Comparison of ENCODE assay signal across 20 mouse cellular contexts in genomic region chr3:105861747-105862366, GRCm38 (mm10). TPM values are rescaled to one million over a fixed set of nuclear protein-coding genes. Genes with fewer than 3 reads are reported as not detected.
DNase-seq lines count a peak whose midpoint lies in the region; ATAC-seq lines count a peak whose summit lies in the region.
"Had no signal": no experiment of that assay in that cellular context is flagged by ENCODE, and none has a peak within 500 bp of the region (broad histone marks: within the 10 kb centered on the region; RNA-seq: fewer than 3 reads in every experiment).

No protein-coding gene starts in this region.

- 39% methylated on average over 7 of the region's 7 CpGs for WGBS in lung, embryonic 16.5 days
- WGBS in midbrain, embryonic 13.5 days = 45% methylated on average over 7 of the region's 7 CpGs
- 38% methylated on average over 7 of the region's 7 CpGs for WGBS in kidney, embryonic 14.5 days

- H3K9ac ChIP-seq in lung, embryonic 16.5 days (ENCODE audit: low read length) = no peak overlapping the region
- no peak overlapping the region for H3K9ac ChIP-seq in midbrain, embryonic 13.5 days (replicated peaks)
- no peak overlapping the region for H3K9ac ChIP-seq in kidney, embryonic 14.5 days (ENCODE audit: low read depth, low read length)
- H3K9ac ChIP-seq: embryonic facial prominence, embryonic 15.5 days; forebrain, embryonic 12.5 days; heart, embryonic 12.5 days; kidney, embryonic 15.5 days had no signal

- H3K4me1 ChIP-seq in lung, embryonic 16.5 days (replicated peaks; ENCODE audit: control insufficient read depth, insufficient read depth, low read length) = peaks cover 6% of the 10 kb centered on the region
- no peaks in the 10 kb centered on the region for H3K4me1 ChIP-seq in midbrain, embryonic 13.5 days (replicated peaks)
- H3K4me1 ChIP-seq in kidney, embryonic 14.5 days (ENCODE audit: control insufficient read depth, insufficient read depth, low read length) = no peaks in the 10 kb centered on the region
- H3K4me1 ChIP-seq: forebrain, embryonic 12.5 days; heart, embryonic 12.5 days; kidney, embryonic 15.5 days had no signal

- no peak overlapping the region for H3K4me2 ChIP-seq in lung, embryonic 16.5 days (ENCODE audit: low read depth, low read length)
- H3K4me2 ChIP-seq in midbrain, embryonic 13.5 days (replicated peaks) = no peak overlapping the region
- no peak overlapping the region for H3K4me2 ChIP-seq in kidney, embryonic 14.5 days (replicated peaks; ENCODE audit: low read depth, low read length)
- H3K4me2 ChIP-seq: embryonic facial prominence, embryonic 15.5 days; forebrain, embryonic 12.5 days; heart, embryonic 12.5 days; kidney, embryonic 15.5 days had no signal

- no peak overlapping the region for H3K4me3 ChIP-seq in lung, embryonic 16.5 days (ENCODE audit: low read length)
- H3K4me3 ChIP-seq in midbrain, embryonic 13.5 days (replicated peaks) = no peak overlapping the region
- H3K4me3 ChIP-seq in kidney, embryonic 14.5 days (ENCODE audit: low read length) = no peak overlapping the region
- H3K4me3 ChIP-seq: embryonic facial prominence, embryonic 15.5 days; forebrain, embryonic 12.5 days; heart, embryonic 12.5 days; kidney, embryonic 15.5 days had no signal

- H3K9me3 ChIP-seq in lung, embryonic 16.5 days (ENCODE audit: control insufficient read depth, low read length) = no peaks in the 10 kb centered on the region
- H3K9me3 ChIP-seq in midbrain, embryonic 13.5 days = no peaks in the 10 kb centered on the region
- no peaks in the 10 kb centered on the region for H3K9me3 ChIP-seq in kidney, embryonic 14.5 days (ENCODE audit: control insufficient read depth, low read length)
- H3K9me3 ChIP-seq: embryonic facial prominence, embryonic 15.5 days; forebrain, embryonic 12.5 days; heart, embryonic 12.5 days; kidney, embryonic 15.5 days had no signal

- DNase-seq in lung, postnatal 36 days = no peak
- peak; percentile 6 for DNase-seq in c-Kit-positive CD71-negative TER-119-negative erythroid progenitor cells, embryonic 14.5 days (ENCODE audit: low read depth)
- DNase-seq in layer of hippocampus, adult 11-12 months (ENCODE audit: low spot score) = no peak
- DNase-seq: adrenal gland, postnatal 10 days; cerebellum, adult 11-12 months; cerebellum, postnatal 25 days; gastrocnemius, postnatal 36 days; heart, postnatal 36 days; thymus, adult 18-20 months had no signal

- ATAC-seq in lung, embryonic 16.5 days (ENCODE audit: low read depth) = 0 out of 2 replicates have a peak, but pooled peaks have one; percentile 38
- ATAC-seq in megakaryocyte, adult 5-6 weeks (ENCODE audit: poor library complexity, severe bottlenecking) = peak; percentile 83
- ATAC-seq in midbrain, embryonic 13.5 days = no peak
- no peak for ATAC-seq in kidney, embryonic 14.5 days (ENCODE audit: low FRiP score, low TSS enrichment)

- H3K27ac ChIP-seq in lung, embryonic 16.5 days (ENCODE audit: low read length) = no peak overlapping the region
- H3K27ac ChIP-seq in midbrain, embryonic 13.5 days = no peak overlapping the region
- no peak overlapping the region for H3K27ac ChIP-seq in kidney, embryonic 14.5 days (ENCODE audit: low read depth, low read length)
- H3K27ac ChIP-seq: embryonic facial prominence, embryonic 15.5 days; forebrain, embryonic 12.5 days; kidney, embryonic 15.5 days had no signal

- no peaks in the 10 kb centered on the region for H3K27me3 ChIP-seq in lung, embryonic 16.5 days (ENCODE audit: control insufficient read depth, insufficient read depth, low read depth, low read length)
- H3K27me3 ChIP-seq in midbrain, embryonic 13.5 days = no peaks in the 10 kb centered on the region
- no peaks in the 10 kb centered on the region for H3K27me3 ChIP-seq in kidney, embryonic 14.5 days (ENCODE audit: control insufficient read depth, insufficient read depth, low read length)
- H3K27me3 ChIP-seq: embryonic facial prominence, embryonic 15.5 days; forebrain, embryonic 12.5 days; kidney, embryonic 15.5 days had no signal

- H3K36me3 ChIP-seq in lung, embryonic 16.5 days (ENCODE audit: control insufficient read depth, insufficient read depth, low read length) = no peaks in the 10 kb centered on the region
- H3K36me3 ChIP-seq in midbrain, embryonic 13.5 days = no peaks in the 10 kb centered on the region
- no peaks in the 10 kb centered on the region for H3K36me3 ChIP-seq in kidney, embryonic 14.5 days (ENCODE audit: control insufficient read depth, insufficient read depth, low read length)
- H3K36me3 ChIP-seq: embryonic facial prominence, embryonic 15.5 days; forebrain, embryonic 12.5 days; heart, embryonic 12.5 days; kidney, embryonic 15.5 days had no signal

RNA-seq across cellular contexts. Expression of gene Adora3, which starts 8.8 kb away (rescaled TPM):
- 0.45 TPM in 2 replicates for polyA plus RNA-seq in lung, embryonic 16.5 days (2015; fragmentation: Nextera tagmentation; extraction: Ambion mirVana)
- 12.7 and 15.0 TPM in 2 replicates for total RNA-seq in megakaryocyte, adult 5-6 weeks (2015)
- 6.4 and 6.5 TPM in 2 replicates for total RNA-seq in megakaryocyte, adult 5-6 weeks (2017)
- polyA plus RNA-seq in midbrain, embryonic 13.5 days (2015; fragmentation: Nextera tagmentation; extraction: Ambion mirVana) = 0.24 TPM in 1 of 2 replicates, not detected in the other
- polyA plus RNA-seq in kidney, embryonic 14.5 days (2014; fragmentation: Nextera tagmentation; extraction: Ambion mirVana) = 0.18 TPM in 1 of 2 replicates, not detected in the other
- total RNA-seq: gastrocnemius, postnatal 36 days had no signal
- polyA plus RNA-seq: kidney, embryonic 15.5 days; liver, adult 2 months had no signal

RNA-seq across cellular contexts. Expression of gene Tmigd3, which starts 8.8 kb away (rescaled TPM):
- polyA plus RNA-seq in lung, embryonic 16.5 days (2015; fragmentation: Nextera tagmentation; extraction: Ambion mirVana) = not detected in 2 replicates
- 0.40 and 1.2 TPM in 2 replicates for total RNA-seq in megakaryocyte, adult 5-6 weeks (2015)
- 2.1 and 5.8 TPM in 2 replicates for total RNA-seq in megakaryocyte, adult 5-6 weeks (2017)
- not detected in 2 replicates for polyA plus RNA-seq in midbrain, embryonic 13.5 days (2015; fragmentation: Nextera tagmentation; extraction: Ambion mirVana)
- 0.53 TPM in 1 of 2 replicates, not detected in the other for polyA plus RNA-seq in kidney, embryonic 14.5 days (2014; fragmentation: Nextera tagmentation; extraction: Ambion mirVana)
- total RNA-seq: gastrocnemius, postnatal 36 days; layer of hippocampus, postnatal 25 days; liver, adult 2 months had no signal
- polyA plus RNA-seq: forebrain, embryonic 12.5 days; kidney, embryonic 15.5 days; neural tube, embryonic 14.5 days had no signal

Comparison
In these comparisons a context has a peak if more than half of its experiments do, and no peak if none do; other contexts are left out.
1. ATAC-seq: peak in lung, embryonic 16.5 days (single experiment) and megakaryocyte, adult 5-6 weeks (single experiment); none in midbrain, embryonic 13.5 days (single experiment) and kidney, embryonic 14.5 days (single experiment).